Mouse (Mus musculus): ENCODE measurements around the gene Eppin.
A peak's percentile ranks its signal among the peaks of the same experiment; 100 is the strongest.
"Not testable (repeated sequence)": the region's sequence is repeated elsewhere in the genome, so short reads cannot be mapped to it uniquely, and the experiment has no call there.

Gene Eppin

DNA sequence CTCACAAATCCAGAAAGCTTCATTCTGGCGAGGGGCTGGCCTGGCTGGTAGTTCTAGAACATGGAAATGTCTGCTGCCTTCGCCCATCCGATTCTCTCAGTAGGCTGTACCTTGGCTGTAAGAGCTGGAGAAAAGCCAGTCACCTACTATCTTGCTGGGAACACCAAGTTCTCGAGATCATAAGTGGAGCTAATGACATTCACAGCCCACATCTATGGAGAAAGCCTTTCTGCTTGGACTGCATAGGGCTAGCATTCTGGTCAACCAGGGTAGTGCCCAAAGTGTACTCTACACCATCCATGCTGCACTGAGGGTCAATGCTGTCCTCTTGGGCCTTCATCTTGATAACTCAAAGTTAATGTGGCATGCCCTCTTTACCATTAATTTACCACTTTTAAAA lies at the start of gene Eppin:
Gene Eppin (minus strand): TSS at position 101 of the 400 bp plus-strand sequence.
- DNase-seq, result no peak

- no peak for DNase-seq
Measured at GRCm38 (mm10) chr2:164641881-164642673, 48.7 kb upstream of the Eppin start.

GRCm38 (mm10) chr2:164641129-164641528 lies 47.7 kb upstream of the Eppin start:
- no peak for DNase-seq

GRCm38 (mm10) chr2:164638696-164639095 lies 45.3 kb upstream of the Eppin start, which contains the start of gene Wfdc16:
Gene Wfdc16 (minus strand): TSS chr2:164638796.
- DNase-seq, result no peak

DNA sequence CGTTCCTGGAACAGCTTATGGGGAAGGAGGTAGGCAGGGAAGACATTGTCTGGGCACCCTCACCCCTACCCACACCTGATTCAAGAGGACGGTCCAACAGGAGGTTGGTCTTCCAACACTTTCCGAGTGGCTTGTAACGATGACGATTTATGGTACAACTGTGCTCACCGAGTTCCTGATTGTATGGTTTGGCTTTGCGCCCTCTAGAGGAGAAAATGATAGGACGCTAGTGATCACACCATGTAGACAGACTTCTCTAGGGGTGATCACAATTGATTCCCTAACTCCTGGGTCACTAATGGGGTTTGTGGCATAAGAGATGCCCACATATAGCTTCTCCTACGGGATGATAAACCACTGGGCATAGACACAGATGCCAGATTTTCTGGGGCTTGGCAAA lies 41.9 kb upstream of the Eppin start:
- DNase-seq, result no peak

- DNase-seq, result no peak
Measured at GRCm38 (mm10) chr2:164621775-164622174, 28.4 kb upstream of the Eppin start.

DNA sequence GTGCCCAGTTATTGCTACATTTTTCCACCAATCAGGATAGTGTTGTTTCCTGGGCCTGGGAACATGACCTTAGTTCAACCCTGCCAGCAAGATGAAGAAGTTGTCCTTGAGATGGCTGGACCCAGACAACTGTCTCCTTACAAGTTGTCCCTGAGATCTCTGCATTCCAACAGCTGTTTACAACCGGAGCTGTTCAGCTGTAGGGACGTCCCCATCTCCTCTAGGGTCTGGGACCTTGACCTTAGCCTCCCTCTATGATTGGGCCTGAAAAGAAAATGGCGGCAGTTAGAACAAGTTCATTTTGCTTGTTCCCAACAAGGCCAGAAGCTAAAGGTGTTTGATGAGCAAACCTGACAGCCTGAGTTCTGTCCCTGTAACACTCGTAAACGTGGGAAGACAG lies 25.7 kb upstream of the Eppin start:
- DNase-seq, result no peak

GRCm38 (mm10) chr2:164615386-164615785 lies 22.0 kb upstream of the Eppin start:
- DNase-seq, result no peak

GRCm38 (mm10) chr2:164613471-164613870 lies 20.1 kb upstream of the Eppin start, which contains the start of the genes Wfdc6b and Wfdc8:
Gene Wfdc6b (plus strand): TSS chr2:164613522.
Gene Wfdc8 (minus strand): TSS chr2:164613626.
- not testable (repeated sequence) for DNase-seq

DNA sequence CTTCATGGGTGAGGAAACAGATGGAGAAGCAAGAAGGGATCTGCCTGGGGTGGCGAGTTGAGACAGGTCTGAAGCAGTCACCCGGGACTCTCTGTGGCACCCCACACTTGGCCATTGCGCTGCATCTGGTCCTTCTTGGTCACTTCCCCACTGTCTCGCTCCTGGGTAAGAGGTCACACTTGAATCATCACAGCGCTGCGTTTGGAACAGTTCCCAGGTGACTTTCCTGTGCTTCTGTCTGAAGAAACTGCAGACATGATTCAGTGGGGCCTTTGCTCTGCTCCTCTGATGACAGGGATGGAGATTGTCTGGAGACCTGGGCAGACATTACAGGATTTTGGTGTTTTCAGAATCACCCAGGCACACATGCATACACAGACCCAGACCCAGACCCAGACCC lies 15.4 kb upstream of the Eppin start:
- DNase-seq, result no peak

- DNase-seq, result no peak
Measured at GRCm38 (mm10) chr2:164604411-164604810, 11.0 kb upstream of the Eppin start.

DNA sequence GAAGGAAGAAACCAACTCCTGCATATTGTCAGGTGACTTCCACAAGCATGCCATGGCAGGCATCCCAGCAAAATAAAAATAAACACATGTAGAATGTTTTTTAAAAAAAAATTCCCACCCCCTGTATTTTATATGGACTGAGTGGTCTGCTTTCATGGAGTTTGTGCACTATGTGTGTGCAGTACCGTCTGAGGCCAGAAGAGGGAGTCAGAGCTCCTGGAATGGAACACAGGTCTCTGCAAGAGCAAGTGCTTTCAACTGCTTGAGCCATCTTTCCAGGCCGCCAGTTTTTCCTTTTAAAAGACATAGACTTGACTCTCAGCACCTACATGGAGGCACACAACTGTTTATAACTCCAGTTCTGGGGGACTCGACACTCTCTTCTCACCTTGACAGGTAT lies 10.1 kb upstream of the Eppin start:
- DNase-seq, result no peak

GRCm38 (mm10) chr2:164600179-164600578 lies 6.8 kb upstream of the Eppin start:
- DNase-seq, result no peak

DNA sequence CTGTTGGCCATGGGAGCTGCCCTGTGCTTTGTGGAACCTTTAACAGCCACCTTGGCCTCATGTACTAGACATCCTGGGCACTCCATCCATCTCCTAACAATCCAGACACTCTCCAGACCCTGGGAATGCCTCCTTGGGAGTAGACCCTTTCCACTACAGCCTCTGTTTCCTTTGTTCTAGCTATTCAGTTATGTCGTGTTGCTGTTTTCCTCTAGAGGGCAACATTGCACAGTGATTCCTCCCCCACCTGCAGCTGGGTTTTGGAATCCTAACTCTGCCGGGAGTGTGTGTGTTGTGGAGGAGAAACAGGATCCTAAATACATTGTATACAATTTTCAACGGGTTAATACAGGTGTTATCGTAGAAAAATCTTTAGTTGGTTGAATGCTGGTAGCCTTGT lies 1.4 kb downstream of the Eppin start:
- DNase-seq, result peak in 1 of 2 experiments; percentile 7

- not testable (repeated sequence) for DNase-seq
Measured at GRCm38 (mm10) chr2:164585025-164585725, 8.2 kb downstream of the Eppin start, which contains the start of gene Wfdc6a. Gene Wfdc6a (minus strand): TSS chr2:164585447.

- not testable (repeated sequence) for DNase-seq
Measured at GRCm38 (mm10) chr2:164573359-164573758, 20.0 kb downstream of the Eppin start, which contains the start of gene Spint3. Gene Spint3 (minus strand): TSS chr2:164573459.

DNA sequence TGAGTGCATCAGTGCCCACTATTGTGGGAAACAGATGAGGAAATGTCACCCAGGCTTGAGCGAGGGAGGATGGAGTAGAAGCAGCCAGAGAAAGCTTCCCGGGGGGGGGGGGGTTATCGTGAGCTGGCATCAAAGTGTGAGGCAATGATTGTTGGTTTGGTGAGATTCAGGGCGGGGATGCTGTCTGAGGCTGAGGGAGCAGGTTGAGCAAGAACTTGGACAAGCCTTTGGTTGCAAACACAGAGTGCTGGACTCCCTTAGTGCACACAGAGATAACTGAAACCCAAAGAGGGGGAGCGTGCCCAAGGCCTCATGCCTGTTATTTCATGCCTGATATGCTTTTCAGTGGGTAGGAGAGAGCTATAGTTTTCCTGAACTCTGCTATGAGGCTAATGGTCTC lies 25.9 kb downstream of the Eppin start:
- DNase-seq, result no peak

- DNase-seq, result no peak
Measured at GRCm38 (mm10) chr2:164566997-164567396, 26.4 kb downstream of the Eppin start.

GRCm38 (mm10) chr2:164564346-164564745 lies 29.0 kb downstream of the Eppin start:
- no peak for DNase-seq

- DNase-seq, result peak in 1 of 2 experiments; percentile 5
Measured at GRCm38 (mm10) chr2:164563339-164564038, 29.9 kb downstream of the Eppin start.

- no peak for DNase-seq
Measured at GRCm38 (mm10) chr2:164562391-164563188, 30.8 kb downstream of the Eppin start, which contains the start of gene Wfdc2. Gene Wfdc2 (plus strand): TSS chr2:164562413.

DNA sequence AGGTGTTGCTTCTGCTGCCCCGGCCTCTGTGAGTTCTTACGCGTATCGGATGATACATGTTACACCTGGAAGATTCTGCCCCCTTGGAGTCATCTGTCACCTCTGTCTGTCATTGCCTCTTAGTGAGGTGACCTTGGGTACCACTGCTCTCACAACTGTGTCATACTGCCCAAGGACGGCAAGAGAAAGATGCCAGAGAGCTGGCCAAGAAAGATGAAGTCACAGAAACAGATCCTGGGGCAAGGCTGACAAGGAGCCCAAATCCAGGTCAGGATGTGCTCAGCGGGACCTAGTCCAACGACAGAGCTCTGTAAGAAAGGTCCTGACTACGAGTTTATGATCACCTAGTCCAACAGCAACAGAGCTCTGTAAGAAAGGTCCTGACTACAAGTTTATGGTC lies 33.3 kb downstream of the Eppin start:
- DNase-seq, result no peak
